Mouse (Mus musculus) forebrain, embryonic 14.5 days (tissue): Measurements from ENCODE around the gene Gm43302. TPM values are rescaled to one million over a fixed set of nuclear protein-coding genes. Genes with fewer than 3 reads are reported as not detected.
"Not testable (repeated sequence)": the region's sequence is repeated elsewhere in the genome, so short reads cannot be mapped to it uniquely, and the experiment has no call there.

Experiments used
- ATAC-seq: fragments of 200-750 bp; cut with Nextera tagmentation; 2 replicates; pipeline ENCODE4 v1.8.0; 2017; ENCODE audit warnings: mild to moderate bottlenecking, moderate library complexity
- DNase-seq: peaks from one replicate; pipeline ENCODE4 v3.0.0-alpha.2; 2015; ENCODE audit warnings: low spot score
- H3K27ac ChIP-seq: fragments of 300-500 bp; sonication (generic); 2 replicates; pipeline ENCODE4 v1.5.1; 2014; ENCODE audit warnings: low read depth, mild to moderate bottlenecking, control low read depth, low read length, moderate library complexity
- H3K27me3 ChIP-seq: fragments of 300-500 bp; sonication (generic); replicated peaks from 2 replicates; pipeline ENCODE4 v1.6.1; 2014; ENCODE audit warnings: low read length, control low read depth, mixed read lengths; ENCODE audit not compliant: control insufficient read depth, insufficient read depth
- H3K36me3 ChIP-seq: fragments of 300-500 bp; sonication (generic); 2 replicates; pipeline ENCODE4 v1.6.1; 2014; ENCODE audit warnings: low read length, control low read depth; ENCODE audit not compliant: control insufficient read depth, insufficient read depth
- H3K4me1 ChIP-seq: fragments of 300-500 bp; sonication (generic); 2 replicates; pipeline ENCODE4 v1.6.1; 2014; ENCODE audit warnings: antibody characterized with exemption, low read length, control low read depth; ENCODE audit not compliant: control insufficient read depth, insufficient read depth
- H3K4me2 ChIP-seq: fragments of 300-500 bp; sonication (generic); 2 replicates; pipeline ENCODE4 v1.6.1; 2014; ENCODE audit warnings: mild to moderate bottlenecking, control low read depth, low read length
- H3K4me3 ChIP-seq: fragments of 300-500 bp; sonication (generic); 2 replicates; pipeline ENCODE4 v1.5.1; 2014; ENCODE audit warnings: low read depth, low read length, control low read depth
- H3K9ac ChIP-seq: fragments of 300-500 bp; sonication (generic); 2 replicates; pipeline ENCODE4 v1.6.1; 2014; ENCODE audit warnings: mild to moderate bottlenecking, low read length, control low read depth, moderate library complexity
- H3K9me3 ChIP-seq: fragments of 300-500 bp; sonication (generic); replicated peaks from 2 replicates; pipeline ENCODE4 v1.6.1; 2016; ENCODE audit warnings: low read length, control low read depth, mixed read lengths; ENCODE audit not compliant: control insufficient read depth
- WGBS: fragments of 180-500 bp; shearing (Covaris S2); extraction: QIAGEN DNeasy Blood & Tissue Kit; methylation state at CpG from one replicate; pipeline ENCODE4 v1.1.7; 2014; 5-methylcytosine and 5-hydroxymethylcytosine counted together
- polyA plus RNA-seq: library from polyadenylated mRNA; unstranded; fragments of >200 nt; fragmentation: Nextera tagmentation; extraction: Ambion mirVana; gene quantifications from 2 replicates; pipeline ENCODE4 v1.2.1, GENCODE M21; 2014

The Gm43302 gene
- polyA plus RNA-seq, 1 experiment from 2014 or later: 0.39 TPM

- H3K4me1 ChIP-seq, H3K27me3 ChIP-seq: not testable (repeated sequence)
- WGBS: 96% methylated on average over 1 of the region's 1 CpGs
These were observed 55.1 kb downstream of the Gm43302 start for GRCm38 (mm10) chr5:105238402-105238801.

GRCm38 (mm10) chr5:105236040-105236439 lies 57.5 kb downstream of the Gm43302 start:
- H3K4me3 ChIP-seq, H3K27ac ChIP-seq, H3K36me3 ChIP-seq, ATAC-seq, H3K9me3 ChIP-seq, H3K9ac ChIP-seq, DNase-seq, H3K4me2 ChIP-seq, H3K4me1 ChIP-seq, H3K27me3 ChIP-seq: not testable (repeated sequence)
- WGBS: 85% methylated on average over 3 of the region's 3 CpGs

More at GRCm38 (mm10) chr5:105238402-105238801, 55.1 kb downstream of the Gm43302 start:
- H3K27ac ChIP-seq, ATAC-seq, H3K9ac ChIP-seq, H3K36me3 ChIP-seq, H3K9me3 ChIP-seq, H3K4me3 ChIP-seq, H3K4me2 ChIP-seq, DNase-seq: not testable (repeated sequence)

GRCm38 (mm10) chr5:105208957-105209356 lies 84.5 kb downstream of the Gm43302 start:
- not testable (repeated sequence) for H3K27me3 ChIP-seq, H3K4me3 ChIP-seq
- WGBS: no CpG with 5 or more reads among the region's 3 CpGs

GRCm38 (mm10) chr5:105200791-105201355 lies 92.6 kb downstream of the Gm43302 start:
- H3K27me3 ChIP-seq, H3K36me3 ChIP-seq, DNase-seq, ATAC-seq, H3K9ac ChIP-seq, H3K4me1 ChIP-seq, H3K4me3 ChIP-seq, H3K27ac ChIP-seq, H3K9me3 ChIP-seq, H3K4me2 ChIP-seq: not testable (repeated sequence)
- WGBS: 93% methylated on average over 4 of the region's 4 CpGs

More at GRCm38 (mm10) chr5:105208957-105209356, 84.5 kb downstream of the Gm43302 start:
- H3K4me1 ChIP-seq, H3K9ac ChIP-seq, DNase-seq, H3K4me2 ChIP-seq, H3K36me3 ChIP-seq, H3K9me3 ChIP-seq, H3K27ac ChIP-seq, ATAC-seq: not testable (repeated sequence)

GRCm38 (mm10) chr5:105199149-105199548 lies 94.3 kb downstream of the Gm43302 start:
- not testable (repeated sequence) for H3K27ac ChIP-seq, ATAC-seq

GRCm38 (mm10) chr5:105197915-105198560 lies 95.5 kb downstream of the Gm43302 start:
- not testable (repeated sequence) for H3K4me2 ChIP-seq, H3K4me3 ChIP-seq, H3K9me3 ChIP-seq, ATAC-seq, H3K36me3 ChIP-seq, DNase-seq, H3K27ac ChIP-seq, H3K27me3 ChIP-seq, H3K4me1 ChIP-seq, H3K9ac ChIP-seq

More at GRCm38 (mm10) chr5:105199149-105199548, 94.3 kb downstream of the Gm43302 start:
- H3K4me1 ChIP-seq, H3K9me3 ChIP-seq, H3K9ac ChIP-seq, DNase-seq, H3K4me2 ChIP-seq, H3K4me3 ChIP-seq, H3K27me3 ChIP-seq, H3K36me3 ChIP-seq: not testable (repeated sequence)
- 97% methylated on average over 1 of the region's 1 CpGs for WGBS

- WGBS: 72% methylated on average over 5 of the region's 5 CpGs
- not testable (repeated sequence) for H3K9ac ChIP-seq, H3K4me1 ChIP-seq, H3K36me3 ChIP-seq, ATAC-seq, DNase-seq, H3K4me2 ChIP-seq, H3K4me3 ChIP-seq, H3K27me3 ChIP-seq, H3K9me3 ChIP-seq, H3K27ac ChIP-seq
These were observed 97.2 kb downstream of the Gm43302 start for GRCm38 (mm10) chr5:105196308-105196707.

GRCm38 (mm10) chr5:105192536-105192935 lies 101.0 kb downstream of the Gm43302 start:
- not testable (repeated sequence) for H3K9me3 ChIP-seq, H3K9ac ChIP-seq, H3K4me2 ChIP-seq, H3K4me3 ChIP-seq, H3K27me3 ChIP-seq, H3K4me1 ChIP-seq, ATAC-seq, H3K36me3 ChIP-seq, DNase-seq, H3K27ac ChIP-seq
- WGBS: 93% methylated on average over 2 of the region's 2 CpGs

- DNase-seq: no peak
- Histone ChIP-seq H3K27ac (no peak overlapping the region), H3K9ac (no peak overlapping the region), H3K36me3 (no peaks in the 10 kb centered on the region), H3K9me3 (no peaks in the 10 kb centered on the region), H3K27me3 (no peaks in the 10 kb centered on the region), H3K4me3 (no peak overlapping the region), H3K4me2 (no peak overlapping the region), H3K4me1 (no peaks in the 10 kb centered on the region)
- no peak for ATAC-seq
These were observed 112.0 kb downstream of the Gm43302 start for GRCm38 (mm10) chr5:105181446-105181845.
